Mouse (Mus musculus) gastrocnemius, adult 2 months (tissue): ENCODE measurements around the gene Vdr. TPM values are rescaled to one million over a fixed set of nuclear protein-coding genes. Genes with fewer than 3 reads are reported as not detected.
A peak's percentile ranks its signal among the peaks of the same experiment; 100 is the strongest.
"Not testable (repeated sequence)": the region's sequence is repeated elsewhere in the genome, so short reads cannot be mapped to it uniquely, and the experiment has no call there.

Source experiments
- DNase-seq: peaks from one replicate; pipeline ENCODE4 v3.0.0; 2022
- H3K27ac ChIP-seq: fragments of 200-600 bp; 2 replicates; pipeline ENCODE4 v1.8.1; 2022; ENCODE audit warnings: mild to moderate bottlenecking
- H3K4me3 ChIP-seq: fragments of 200-600 bp; 2 replicates; pipeline ENCODE4 v1.8.1; 2022; ENCODE audit warnings: mild to moderate bottlenecking, moderate library complexity
- CTCF ChIP-seq: fragments of 200-600 bp; IDR thresholded peaks from 2 replicates; pipeline ENCODE4 v1.8.1; 2022; ENCODE audit warnings: antibody characterized with exemption, mild to moderate bottlenecking, moderate library complexity
- intact Hi-C: fragments of 180-260 bp; cut with DNase I; formaldehyde crosslinking; loops from one replicate; pipeline ENCODE4 v1.15.1; 2025
- total RNA-seq, 2 experiments: library from RNA; stranded (reverse); gene quantifications; 2 replicates each; pipeline ENCODE4 v1.2.3; 2021

Gene Vdr
- total RNA-seq, 2 experiments from 2014 or later: 0.14 TPM; not detected in 1

DNA sequence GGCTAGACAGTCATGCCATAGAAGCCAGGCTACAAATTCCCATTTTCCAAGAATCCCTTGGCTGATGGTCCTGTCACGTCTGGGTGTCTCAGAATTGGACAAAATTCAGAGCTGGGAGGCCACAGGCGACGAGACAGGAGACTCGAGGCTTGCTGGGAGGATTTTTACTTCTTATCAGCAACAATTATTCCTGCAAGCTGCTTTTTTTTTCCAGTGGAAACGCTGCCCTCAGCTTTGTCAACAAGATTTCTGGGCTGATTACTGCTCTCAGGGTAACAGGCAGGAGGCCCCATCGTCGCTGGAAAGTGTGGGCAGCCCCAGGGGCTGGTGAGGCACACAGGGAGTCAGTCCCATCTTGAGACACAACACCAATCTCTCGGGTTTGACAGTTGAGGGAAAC lies 17.9 kb downstream of the Vdr start:
- intact Hi-C loops: no loop called here
- no peak for TF ChIP-seq CTCF
- Histone ChIP-seq H3K4me3 (no peak overlapping the region), H3K27ac (no peak overlapping the region)
- DNase-seq: no peak

DNA sequence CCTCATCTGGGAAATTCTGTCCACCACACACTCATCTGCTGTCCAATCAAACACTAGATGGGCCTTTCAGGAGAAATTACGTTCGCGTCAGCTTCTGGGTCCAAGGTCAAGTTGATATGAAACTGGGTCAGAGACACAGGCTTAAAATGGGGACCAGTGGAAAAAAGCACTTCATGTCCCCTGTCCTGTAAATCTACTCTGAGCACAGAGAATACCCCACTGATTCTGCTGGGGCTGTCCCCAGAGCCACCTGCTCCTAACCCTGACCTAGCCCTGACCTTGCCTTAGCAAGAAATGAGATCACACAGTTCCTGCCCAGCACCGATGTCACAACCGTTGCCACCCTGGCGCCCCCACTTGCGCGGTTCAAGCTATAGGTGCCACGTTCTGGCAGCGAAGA lies 20.0 kb downstream of the Vdr start:
- no peak for DNase-seq
- intact Hi-C loops: no loop called here
- H3K4me3 ChIP-seq: no peak overlapping the region
- TF ChIP-seq CTCF: no peak
- H3K27ac ChIP-seq: no peak overlapping the region

DNA sequence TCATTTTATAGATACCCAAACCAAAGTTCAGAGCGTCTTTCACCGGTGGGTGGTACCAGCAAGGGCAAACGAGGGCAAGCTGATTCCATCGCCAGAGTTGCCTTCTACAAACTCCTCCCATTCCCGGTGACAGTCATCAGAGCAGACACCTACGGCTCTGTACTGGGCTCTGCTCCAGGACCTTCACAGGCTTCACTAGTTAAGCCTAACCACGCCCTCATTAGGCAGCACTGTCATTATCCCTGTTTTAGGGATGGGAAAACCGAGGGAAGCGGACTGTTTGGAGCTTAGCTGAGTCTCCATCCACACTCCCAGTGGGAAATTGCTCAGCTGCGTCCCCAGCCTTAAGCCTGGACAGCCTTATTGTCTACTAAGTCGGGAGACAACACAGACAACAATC lies 20.4 kb downstream of the Vdr start:
- no peak overlapping the region for H3K27ac ChIP-seq
- intact Hi-C loops: no loop called here
- DNase-seq: no peak
- TF ChIP-seq CTCF: no peak
- no peak overlapping the region for H3K4me3 ChIP-seq

DNA sequence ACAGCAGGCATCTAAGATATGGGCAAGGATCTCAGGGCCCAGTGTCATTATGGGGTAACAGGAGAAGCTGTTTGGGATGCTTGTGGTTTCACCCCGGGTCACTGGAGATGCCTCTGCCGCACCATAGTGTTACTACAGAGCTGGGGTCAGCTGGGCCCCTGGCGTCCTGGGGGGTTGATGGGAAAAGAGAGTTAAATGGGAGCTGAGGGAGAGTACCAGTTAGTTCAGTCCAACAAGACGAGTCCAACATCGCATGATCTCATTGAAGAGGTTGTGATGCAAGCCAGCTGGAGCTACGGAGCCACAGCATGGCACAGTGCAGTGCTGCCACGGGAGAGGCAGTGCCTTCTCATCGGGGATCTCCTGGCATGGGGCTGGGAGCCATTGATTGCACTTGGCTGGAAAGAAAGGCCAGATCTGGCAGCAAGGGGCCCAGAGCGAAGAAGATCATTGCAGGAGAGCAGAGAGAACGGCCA lies 22.9 kb downstream of the Vdr start:
- no peak for DNase-seq
- no peak for TF ChIP-seq CTCF
- Histone ChIP-seq H3K27ac (no peak overlapping the region), H3K4me3 (no peak overlapping the region)
- intact Hi-C loops: no loop called here

DNA sequence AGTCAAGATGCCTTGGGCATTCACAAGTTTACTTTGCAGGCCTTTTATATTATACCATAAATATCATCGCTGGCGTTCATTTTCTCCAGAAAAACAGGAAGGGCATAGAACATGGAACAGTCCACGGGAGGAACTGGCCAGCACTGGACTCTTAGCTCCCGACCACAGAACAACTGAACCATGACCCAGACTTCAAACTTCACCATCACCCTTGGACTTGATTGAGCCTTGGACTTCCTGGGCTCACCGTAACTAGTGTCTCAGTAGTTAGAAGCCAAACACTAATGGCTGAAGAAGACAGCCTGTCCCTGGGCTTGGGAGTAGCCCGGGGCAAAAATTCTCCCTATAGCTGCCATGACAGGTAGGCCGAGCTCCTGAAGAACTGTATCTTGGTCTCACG lies 29.0 kb downstream of the Vdr start:
- no peak for DNase-seq
- H3K27ac ChIP-seq: no peak overlapping the region
- no peak overlapping the region for H3K4me3 ChIP-seq
- intact Hi-C loops: no loop called here
- TF ChIP-seq CTCF: no peak

DNA sequence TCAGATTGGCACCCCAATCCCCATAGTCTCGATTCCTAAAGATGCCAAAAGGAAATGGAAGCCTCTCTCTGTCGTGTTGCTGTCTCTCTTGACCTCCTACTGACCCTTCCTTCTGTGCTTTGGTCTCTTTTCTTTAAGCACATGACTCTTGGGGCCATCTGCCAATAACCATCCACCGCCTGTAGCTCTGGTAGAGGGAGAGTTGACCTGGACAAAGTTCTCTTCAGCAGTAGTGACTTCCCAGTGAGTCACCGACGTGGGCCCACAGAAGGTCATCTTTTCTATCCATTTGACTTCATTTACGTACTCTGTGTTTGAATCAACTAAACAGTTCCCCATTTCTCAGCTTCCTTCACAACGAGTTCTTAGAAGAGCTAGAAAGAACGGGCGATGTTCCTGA lies 30.0 kb downstream of the Vdr start:
- Histone ChIP-seq H3K27ac (no peak overlapping the region), H3K4me3 (no peak overlapping the region)
- intact Hi-C loops: no loop called here
- no peak for DNase-seq
- no peak for TF ChIP-seq CTCF

DNA sequence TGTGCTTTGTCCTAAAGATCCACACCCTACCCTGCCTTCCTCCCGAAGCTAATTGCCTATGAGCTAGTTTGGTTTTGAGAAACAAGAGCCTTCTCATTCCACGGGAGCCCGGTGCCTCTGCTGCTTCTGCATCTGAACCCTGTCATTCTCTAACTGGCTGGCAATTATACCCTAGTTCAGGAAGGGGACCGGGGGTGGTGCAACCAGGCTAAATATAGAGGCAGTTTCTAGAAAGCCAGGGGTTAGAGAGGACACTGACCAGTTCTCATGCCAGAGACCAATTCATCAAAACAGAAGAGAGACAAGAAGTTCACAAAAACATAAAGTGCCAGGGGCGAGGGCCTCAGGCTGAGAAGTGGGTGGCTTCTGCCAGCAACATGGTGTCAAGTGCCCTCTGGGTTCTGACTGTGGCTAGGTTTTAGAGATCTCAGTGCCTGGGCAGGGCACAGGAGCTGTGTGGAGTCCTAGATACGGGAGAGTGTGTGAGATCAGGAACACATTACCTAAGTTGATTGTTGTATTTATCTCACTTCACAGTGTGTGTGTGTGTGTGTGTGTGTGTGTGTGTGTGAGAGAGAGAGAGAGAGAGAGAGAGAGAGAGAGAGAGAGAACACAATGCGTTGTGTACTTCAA lies 31.6 kb downstream of the Vdr start:
- no peak overlapping the region for H3K4me3 ChIP-seq
- H3K27ac ChIP-seq: no peak overlapping the region
- TF ChIP-seq CTCF: no peak
- intact Hi-C loops: no loop called here
- peak; percentile 47 for DNase-seq

DNA sequence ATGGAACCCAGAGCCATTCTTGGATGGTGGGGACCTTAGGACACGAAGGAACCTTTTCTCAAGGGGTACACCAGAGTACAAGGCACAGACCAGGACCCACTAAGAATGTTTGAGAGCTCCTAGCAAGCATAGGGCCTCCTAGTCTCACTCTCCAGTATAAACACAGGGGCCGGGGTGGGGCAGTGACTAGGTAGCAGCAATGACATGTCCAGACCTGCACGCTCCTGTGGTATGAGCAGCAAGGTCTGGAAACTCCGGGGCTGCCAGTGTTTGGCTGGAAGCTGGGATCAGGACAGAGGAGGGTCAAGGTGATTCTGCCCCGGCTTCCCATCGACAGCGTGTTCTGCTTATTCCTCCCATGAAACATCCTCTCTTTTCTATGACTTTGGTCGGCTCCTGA lies 34.6 kb downstream of the Vdr start:
- no peak for DNase-seq
- intact Hi-C loops: no loop called here
- Histone ChIP-seq H3K4me3 (no peak overlapping the region), H3K27ac (no peak overlapping the region)
- TF ChIP-seq CTCF: no peak

DNA sequence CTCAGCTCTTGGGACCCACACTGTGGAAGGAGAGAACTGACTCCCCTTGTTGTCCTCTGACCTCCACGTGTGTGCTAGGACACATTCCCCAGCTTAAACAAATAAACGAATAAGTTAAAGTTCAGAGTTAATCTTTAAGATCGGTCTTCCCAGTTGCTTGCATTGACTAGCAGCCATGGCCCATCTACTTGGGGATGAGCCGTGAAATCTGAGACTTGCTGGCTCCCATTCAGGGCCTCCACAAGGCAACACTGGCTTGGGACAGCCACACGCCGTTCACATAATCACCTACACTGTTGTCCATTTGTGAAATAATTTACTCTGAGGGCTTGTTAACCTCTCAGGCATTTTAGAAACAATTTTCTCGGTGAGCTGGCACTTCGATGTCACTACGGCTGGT lies 36.7 kb downstream of the Vdr start:
- no peak for TF ChIP-seq CTCF
- Histone ChIP-seq H3K4me3 (no peak overlapping the region), H3K27ac (no peak overlapping the region)
- intact Hi-C loops: loop anchor here (5.0 kb wide), 1 partner anchor 79 kb away; no protein-coding TSS in a partner anchor
- peak; percentile 70 for DNase-seq

DNA sequence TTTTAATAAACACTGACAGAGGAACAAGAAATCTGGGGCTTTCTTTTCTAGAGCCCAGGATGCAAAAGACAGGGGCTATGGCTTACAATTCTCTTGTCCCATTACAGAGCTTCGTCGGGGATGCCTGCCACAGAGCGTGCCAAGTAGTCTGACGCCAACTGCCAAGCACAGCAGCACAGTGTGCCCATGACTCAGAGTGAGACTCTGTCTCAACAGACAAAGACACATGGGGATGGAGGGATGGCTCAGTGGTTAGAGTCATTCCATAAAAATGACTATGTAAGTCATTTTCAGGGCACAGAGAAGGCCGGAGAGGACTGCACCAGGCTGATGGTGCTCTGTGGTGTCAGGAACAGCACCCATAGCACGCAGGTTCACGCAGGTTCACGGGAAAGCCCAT lies 38.3 kb downstream of the Vdr start:
- no peak overlapping the region for H3K27ac ChIP-seq
- no peak overlapping the region for H3K4me3 ChIP-seq
- no peak for DNase-seq
- intact Hi-C loops: loop anchor here (5.0 kb wide), 1 partner anchor 80 kb away; no protein-coding TSS in a partner anchor
- TF ChIP-seq CTCF: no peak

DNA sequence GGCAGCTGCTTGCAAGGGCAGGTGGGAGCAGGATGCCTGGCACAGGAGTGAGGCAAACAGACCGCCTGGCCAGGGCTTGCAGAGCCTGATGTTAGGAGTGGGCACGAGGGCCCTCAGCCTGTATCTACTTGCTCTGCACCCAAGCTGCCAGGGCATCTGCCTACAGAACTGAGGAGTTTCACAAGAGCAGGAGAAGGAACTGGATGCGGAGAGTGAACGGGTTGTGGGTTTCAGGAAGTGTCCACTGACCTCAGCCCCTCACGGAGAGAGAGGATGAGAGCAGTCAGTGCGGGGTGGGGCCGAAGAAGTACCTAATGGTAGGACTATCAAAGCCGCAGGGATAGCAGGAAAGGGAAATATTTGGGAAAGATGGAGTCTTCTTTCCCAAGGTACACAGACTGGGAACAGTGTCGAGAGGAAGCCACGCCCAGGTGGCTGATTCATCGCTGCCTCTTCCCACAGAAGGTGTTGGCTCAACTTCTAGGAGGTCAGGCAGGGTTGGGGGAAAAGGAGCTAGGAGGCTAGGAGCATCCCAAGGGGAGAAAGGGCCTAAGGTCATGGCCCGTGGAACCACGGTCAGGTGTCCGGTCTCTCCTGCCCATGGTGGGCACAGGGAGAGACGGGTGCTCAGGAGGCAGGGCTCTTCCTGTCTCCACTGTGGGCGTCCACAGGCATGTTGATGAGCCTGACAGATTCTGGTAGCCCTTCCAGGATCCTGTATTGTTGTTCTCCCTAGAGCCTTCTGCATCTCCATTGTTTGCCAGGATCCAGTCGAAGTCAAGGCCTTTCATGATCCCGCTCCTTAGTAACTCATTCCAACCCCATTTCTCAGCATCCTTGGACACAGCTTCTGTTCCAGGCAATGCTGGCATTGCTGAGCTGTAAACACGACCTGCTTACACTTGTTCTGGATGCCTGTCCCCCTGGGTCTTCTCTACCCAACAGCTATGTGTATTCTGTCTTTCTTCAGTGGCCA lies 39.1 kb downstream of the Vdr start:
- Histone ChIP-seq H3K27ac (peak overlapping the region; percentile 35; the same call in 1 of the 2 replicates), H3K4me3 (no peak overlapping the region)
- no peak for TF ChIP-seq CTCF
- intact Hi-C loops: loop anchor here (5.0 kb wide), 1 partner anchor 81 kb away; no protein-coding TSS in a partner anchor
- no peak for DNase-seq

DNA sequence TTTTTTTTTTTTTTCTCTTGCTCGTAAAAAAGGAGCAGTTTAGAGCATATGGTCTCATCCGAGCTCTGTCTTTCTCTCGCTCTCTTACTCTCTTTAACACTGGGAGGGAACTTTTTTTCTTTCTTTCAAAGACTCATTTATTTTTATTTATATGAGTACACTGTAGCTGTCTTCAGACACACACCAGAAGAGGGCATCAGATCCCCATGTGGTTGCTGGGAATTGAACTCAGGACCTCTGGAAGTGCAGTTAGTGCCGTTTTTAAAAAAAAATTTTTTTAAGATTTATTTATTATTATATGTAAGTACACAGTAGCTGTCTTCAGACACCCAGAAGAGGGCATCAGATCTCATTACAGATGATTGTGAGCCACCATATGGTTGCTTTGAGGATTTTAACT lies 40.3 kb downstream of the Vdr start:
- intact Hi-C loops: loop anchor here (5.0 kb wide), 1 partner anchor 82 kb away; no protein-coding TSS in a partner anchor
- peak; percentile 32 for TF ChIP-seq CTCF
- not testable (repeated sequence) for H3K4me3 ChIP-seq, H3K27ac ChIP-seq, DNase-seq

DNA sequence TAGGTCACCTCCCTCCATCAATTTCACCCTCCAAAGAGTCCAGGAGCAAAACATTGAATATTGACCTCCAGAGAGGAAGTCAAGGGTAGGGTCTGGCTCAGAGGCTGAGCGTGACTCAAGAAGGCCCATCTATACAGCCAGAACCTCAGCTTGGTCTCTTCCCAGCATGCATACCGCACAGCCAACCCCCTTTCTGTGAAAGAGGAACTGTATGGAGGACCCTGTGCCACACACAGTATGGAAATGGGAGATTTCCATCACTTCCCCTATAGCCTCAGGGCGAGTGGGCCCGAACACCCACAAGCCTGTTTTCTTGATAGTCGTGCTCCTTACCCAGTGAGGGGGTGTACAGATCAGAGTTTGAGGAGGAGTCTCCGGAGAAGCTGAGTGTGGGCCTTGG lies 41.4 kb downstream of the Vdr start:
- no peak for TF ChIP-seq CTCF
- intact Hi-C loops: no loop called here
- Histone ChIP-seq H3K27ac (no peak overlapping the region), H3K4me3 (no peak overlapping the region)
- DNase-seq: no peak
